Mouse (Mus musculus) MEL (cell line): ENCODE measurements around the gene Prpf38a. TPM values are rescaled to one million over a fixed set of nuclear protein-coding genes. Genes with fewer than 3 reads are reported as not detected.

ENCODE experiments used
- DNase-seq: peaks from one replicate; pipeline ENCODE4 v3.0.0; 2011; ENCODE audit warnings: low read depth, low spot score
- H3K27ac ChIP-seq: 2 replicates; pipeline ENCODE4 v1.5.1; 2012; ENCODE audit warnings: low read depth, mild to moderate bottlenecking, control low read depth, low read length, moderate library complexity; ENCODE audit not compliant: control insufficient read depth
- H3K27me3 ChIP-seq, 2 experiments: fragments of 150-350 bp in 1 of 2; sonication (generic) in 1 of 2; 2 replicates each; pipeline ENCODE4 v1.6.1; 2012; ENCODE audit warnings: low read length in 2 of 2, mild to moderate bottlenecking in 2 of 2, improper control_type of control experiment in 1 of 2, moderate library complexity in 1 of 2; ENCODE audit not compliant: insufficient read depth in 2 of 2, control insufficient read depth in 1 of 2
- H3K36me3 ChIP-seq, 2 experiments: 2 replicates each; pipeline ENCODE4 v1.6.1; 2012 to 2014; ENCODE audit warnings: low read length in 2 of 2, improper control_type of control experiment in 1 of 2, inconsistent platforms in 1 of 2, mild to moderate bottlenecking in 1 of 2; ENCODE audit not compliant: insufficient read depth in 2 of 2, control insufficient read depth in 1 of 2
- H3K4me1 ChIP-seq, 2 experiments: fragments of 150-350 bp in 1 of 2; sonication (generic) in 1 of 2; 2 replicates each; pipeline ENCODE4 v1.6.1; 2012; ENCODE audit warnings: low read length in 2 of 2, improper control_type of control experiment in 1 of 2, mild to moderate bottlenecking in 1 of 2; ENCODE audit not compliant: insufficient read depth in 2 of 2, control insufficient read depth in 1 of 2
- H3K4me3 ChIP-seq, 2 experiments: fragments of 150-350 bp in 1 of 2; sonication (generic) in 1 of 2; 2 replicates each; pipeline ENCODE4 v1.5.1; 2012; ENCODE audit warnings: low read depth in 2 of 2, low read length in 2 of 2, mild to moderate bottlenecking in 2 of 2, moderate library complexity in 2 of 2, control low read depth in 1 of 2, improper control_type of control experiment in 1 of 2; ENCODE audit not compliant: control insufficient read depth in 1 of 2, insufficient read depth in 1 of 2
- H3K79me2 ChIP-seq: 2 replicates; pipeline ENCODE4 v1.6.1; 2012; ENCODE audit warnings: mild to moderate bottlenecking, low read length, moderate library complexity; ENCODE audit not compliant: control insufficient read depth, poor library complexity, insufficient read depth
- H3K9ac ChIP-seq: 2 replicates; pipeline ENCODE4 v1.6.1; 2012; ENCODE audit warnings: low read depth, mild to moderate bottlenecking, control low read depth, low read length, moderate library complexity; ENCODE audit not compliant: control insufficient read depth, poor library complexity, severe bottlenecking
- H3K9me3 ChIP-seq: fragments of 150-350 bp; sonication (generic); replicated peaks from 2 replicates; pipeline ENCODE4 v1.6.1; 2012; ENCODE audit warnings: mild to moderate bottlenecking, low read length, improper control_type of control experiment, moderate library complexity; ENCODE audit not compliant: insufficient read depth
- CHD1 ChIP-seq: IDR thresholded peaks from 2 replicates; pipeline ENCODE4 v1.6.1; 2012; ENCODE audit warnings: low read depth, mild to moderate bottlenecking, inconsistent platforms, low read length, improper control_type of control experiment
- CHD2 ChIP-seq: IDR thresholded peaks from 2 replicates; pipeline ENCODE4 v1.6.1; 2011; ENCODE audit warnings: low read length, improper control_type of control experiment
- CTCF ChIP-seq, 3 experiments: IDR thresholded peaks in 2 of 3; conservative IDR thresholded peaks in 1 of 3; 2 replicates each; pipeline ENCODE4 v1.5.1; 2011 to 2012; ENCODE audit warnings: low read length in 3 of 3, low read depth in 2 of 3, mild to moderate bottlenecking in 2 of 3, improper control_type of control experiment in 1 of 3, inconsistent platforms in 1 of 3, mixed read lengths in 1 of 3, moderate library complexity in 1 of 3; ENCODE audit not compliant: control insufficient read depth in 1 of 3, insufficient read depth in 1 of 3, poor library complexity in 1 of 3, severe bottlenecking in 1 of 3
- E2F4 ChIP-seq: IDR thresholded peaks from 2 replicates; pipeline ENCODE4 v1.6.1; 2011; ENCODE audit warnings: low read depth, low read length, improper control_type of control experiment, borderline replicate concordance
- ELF1 ChIP-seq: IDR thresholded peaks from 2 replicates; pipeline ENCODE4 v1.6.1; 2014; ENCODE audit warnings: low read depth, mild to moderate bottlenecking, inconsistent platforms, low read length, improper control_type of control experiment, moderate library complexity
- EP300 ChIP-seq, 2 experiments: IDR thresholded peaks; 2 replicates each; pipeline ENCODE4 v1.6.1; 2011; ENCODE audit warnings: improper control_type of control experiment in 2 of 2, low read length in 2 of 2, low read depth in 1 of 2, mild to moderate bottlenecking in 1 of 2
- GATA1 ChIP-seq: IDR thresholded peaks from 2 replicates; pipeline ENCODE4 v1.6.1; 2011; ENCODE audit warnings: low read depth, low read length, improper control_type of control experiment
- JUND ChIP-seq: IDR thresholded peaks from 2 replicates; pipeline ENCODE4 v1.6.1; 2011; ENCODE audit warnings: low read depth, mild to moderate bottlenecking, improper control_type of control experiment, low read length
- MAX ChIP-seq: IDR thresholded peaks from 2 replicates; pipeline ENCODE4 v1.6.1; 2011; ENCODE audit warnings: low read length, improper control_type of control experiment
- MXI1 ChIP-seq: IDR thresholded peaks from 2 replicates; pipeline ENCODE4 v1.6.1; 2011; ENCODE audit warnings: mild to moderate bottlenecking, low read depth, low read length, improper control_type of control experiment
- MYB ChIP-seq: IDR thresholded peaks from 2 replicates; pipeline ENCODE4 v1.6.1; 2011; ENCODE audit warnings: mild to moderate bottlenecking, low read depth, low read length, improper control_type of control experiment
- MYC ChIP-seq: IDR thresholded peaks from 2 replicates; pipeline ENCODE4 v1.6.1; 2011; ENCODE audit warnings: low read depth, mild to moderate bottlenecking, low read length, improper control_type of control experiment, moderate library complexity
- NELFE ChIP-seq: IDR thresholded peaks from 2 replicates; pipeline ENCODE4 v1.6.1; 2011; ENCODE audit warnings: low read depth, low read length, improper control_type of control experiment
- POLR2A ChIP-seq, 2 experiments: IDR thresholded peaks; 2 replicates each; pipeline ENCODE4 v1.6.1; 2011 to 2012; ENCODE audit warnings: low read length in 2 of 2, mild to moderate bottlenecking in 2 of 2, control low read depth in 1 of 2, improper control_type of control experiment in 1 of 2, low read depth in 1 of 2, moderate library complexity in 1 of 2; ENCODE audit not compliant: control insufficient read depth in 1 of 2, insufficient read depth in 1 of 2, poor library complexity in 1 of 2
- POLR2AphosphoS2 ChIP-seq: IDR thresholded peaks from 2 replicates; pipeline ENCODE4 v1.6.1; 2011; ENCODE audit warnings: low read length, improper control_type of control experiment
- RAD21 ChIP-seq: IDR thresholded peaks from 2 replicates; pipeline ENCODE4 v1.6.1; 2011; ENCODE audit warnings: mild to moderate bottlenecking, low read depth, low read length, improper control_type of control experiment
- SIN3A ChIP-seq: IDR thresholded peaks from 2 replicates; pipeline ENCODE4 v1.6.1; 2012; ENCODE audit warnings: low read length, improper control_type of control experiment, inconsistent platforms
- ZC3H11A ChIP-seq: IDR thresholded peaks from 2 replicates; pipeline ENCODE4 v1.6.1; 2012; ENCODE audit warnings: low read depth, mild to moderate bottlenecking, inconsistent platforms, low read length, improper control_type of control experiment
- ZNF384 ChIP-seq: IDR thresholded peaks from 2 replicates; pipeline ENCODE4 v1.6.1; 2012; ENCODE audit warnings: low read depth, mild to moderate bottlenecking, inconsistent platforms, low read length, improper control_type of control experiment
- polyA plus RNA-seq, 2 experiments: library from polyadenylated mRNA; stranded (reverse) in 1 of 2; unstranded in 1 of 2; fragments of >175 nt in 1 of 2; fragments of >200 nt in 1 of 2; gene quantifications; 2 replicates each; pipeline versions ENCODE4 v1.2.1 to v1.2.4; 2012; ENCODE audit warnings: low replicate concordance in 2 of 2, low read depth in 1 of 2; ENCODE audit not compliant: insufficient read length in 2 of 2, insufficient read depth in 1 of 2, missing spikeins in 1 of 2
- total RNA-seq: library from RNA; depleted of rRNA; stranded (reverse); fragments of 300-350 nt; gene quantifications from 2 replicates; pipeline ENCODE4 v1.2.3, GENCODE M21; 2012

Prpf38a gene
- total and polyA plus RNA-seq, 3 experiments, result 66.8 to 71.8 TPM; not detected in 1

DNA sequence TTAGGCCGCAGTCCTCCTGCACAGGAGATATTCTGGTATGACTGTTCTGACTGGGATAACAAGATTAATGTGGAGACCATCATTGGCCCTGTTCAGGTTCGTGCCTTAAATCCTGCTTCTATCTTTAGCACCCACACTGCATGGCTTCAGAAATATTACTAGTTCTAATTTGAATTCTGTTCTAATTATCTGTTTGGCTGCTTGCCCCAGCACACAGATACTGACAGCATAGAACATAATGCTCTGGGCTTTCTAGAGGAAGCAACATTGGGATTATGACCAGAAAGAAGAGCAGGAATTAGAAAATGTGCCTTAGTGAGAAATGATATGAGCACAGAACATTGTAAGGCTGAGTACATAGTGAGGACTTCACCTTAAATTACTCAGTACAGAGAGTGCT lies 14.2 kb upstream of the Prpf38a start:
- H3K27me3 ChIP-seq, result no peaks in the 10 kb centered on the region
- no peak overlapping the region for H3K27ac ChIP-seq
- H3K9me3 ChIP-seq, result no peaks in the 10 kb centered on the region
- TF ChIP-seq E2F4 (no peak), CHD1 (no peak), EP300 (IDR thresholded peaks at IDR 0.05; ENCODE audit: low read depth in 1 of 2, low read length in 2 of 2) (no peak), MAX (no peak), ZC3H11A (no peak), CHD2 (no peak), MYB (no peak), SIN3A (no peak), GATA1 (no peak), NELFE (no peak)
- no peaks in the 10 kb centered on the region for H3K4me1 ChIP-seq
- no peak overlapping the region for H3K9ac ChIP-seq
- DNase-seq, result no peak
- H3K36me3 ChIP-seq, result peaks cover 0 to 21% of the 10 kb centered on the region in 2 experiments; a peak in 2 of 4 replicates
- no peaks in the 10 kb centered on the region for H3K79me2 ChIP-seq
- H3K4me3 ChIP-seq, result no peak overlapping the region

- Histone ChIP-seq H3K9ac (peak overlapping the region; percentile 76), H3K36me3 (peaks cover 6 to 16% of the 10 kb centered on the region in 2 experiments; a peak in 3 of 4 replicates), H3K27ac (peak overlapping the region; percentile 69), H3K79me2 (peaks cover 51% of the 10 kb centered on the region)
- DNase-seq, result peak; percentile 55
- TF ChIP-seq POLR2A (IDR thresholded peaks at IDR 0.05; ENCODE audit: control insufficient read depth in 1 of 2, insufficient read depth in 1 of 2, low read depth in 1 of 2, low read length in 2 of 2, poor library complexity in 1 of 2) (no peak), CTCF (IDR thresholded peaks at IDR 0.05 in 2 of 3, conservative IDR thresholded peaks at IDR 0.05 in 1 of 3; ENCODE audit: control insufficient read depth in 1 of 3, insufficient read depth in 1 of 3, low read depth in 2 of 3, low read length in 3 of 3, poor library complexity in 1 of 3, severe bottlenecking in 1 of 3) (no peak), SIN3A (no peak), POLR2AphosphoS2 (no peak), ELF1 (no peak), ZNF384 (0 out of 2 replicates have a peak, but pooled peaks have one; percentile 6), RAD21 (no peak), MXI1 (peak; percentile 66; the same call in 1 of the 2 replicates), MYC (peak; percentile 52; the same call in 1 of the 2 replicates), JUND (no peak), E2F4 (no peak), ZC3H11A (no peak)
- TF ChIP-seq, all 39 proteins: peak for 3
- Histone ChIP-seq H3K4me1 (peaks cover 0 to 10% of the 10 kb centered on the region in 2 experiments; a peak in 1 of 4 replicates), H3K4me3 (peak overlapping the region; percentile 54 to 80), H3K9me3 (no peaks in the 10 kb centered on the region), H3K27me3 (no peaks in the 10 kb centered on the region)
These were observed 741 bp upstream of the Prpf38a start for GRCm38 (mm10) chr4:108579743-108580411.
